Mouse (Mus musculus): ENCODE results near the gene Iqsec1.

Iqsec1 gene

DNA sequence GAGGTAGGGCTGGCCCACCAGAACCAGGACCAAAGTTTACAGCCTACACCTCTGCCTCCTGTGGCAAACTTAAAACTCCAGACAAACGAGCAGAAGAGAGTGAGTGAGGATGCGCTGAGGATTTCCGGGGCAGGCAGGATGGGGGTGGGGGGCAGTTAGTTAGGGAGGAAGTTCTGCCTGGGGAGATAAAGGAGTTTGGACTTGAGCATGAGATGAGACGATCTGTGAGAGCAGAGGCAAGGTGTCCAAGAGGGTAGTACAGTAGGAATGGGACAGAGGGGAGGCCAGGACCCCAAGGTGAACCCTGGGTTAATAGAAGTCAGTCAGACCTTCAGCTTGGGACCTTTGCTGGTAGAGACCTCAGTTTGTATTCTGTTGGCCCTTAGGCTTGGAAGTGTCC, 370.2 kb downstream of the Iqsec1 start:
- no peak for DNase-seq (ENCODE audit: low spot score)

- no peak for DNase-seq (ENCODE audit: low spot score)
Observed at GRCm38 (mm10) chr6:90616481-90616880, 372.0 kb downstream of the Iqsec1 start.

DNA sequence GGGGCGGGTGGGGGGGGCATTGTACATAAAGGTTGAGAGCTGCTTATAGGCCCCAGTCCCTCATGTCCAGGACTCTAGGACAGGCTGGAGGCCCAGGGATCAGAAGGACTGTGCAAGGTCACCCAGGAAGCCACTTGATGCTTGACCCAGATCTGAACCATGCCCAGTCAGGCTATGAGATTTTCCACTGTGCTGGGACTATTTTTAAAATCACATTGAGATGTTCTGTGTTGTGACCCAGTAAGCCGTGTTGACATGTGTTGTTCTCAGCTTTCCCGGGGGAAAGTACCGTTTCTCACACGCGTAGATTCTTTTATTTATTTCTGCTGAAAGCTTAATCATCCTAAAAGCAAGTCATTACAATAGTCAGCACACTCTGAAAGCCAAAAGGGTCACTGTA, 372.5 kb downstream of the Iqsec1 start:
- DNase-seq (ENCODE audit: low spot score): no peak

DNA sequence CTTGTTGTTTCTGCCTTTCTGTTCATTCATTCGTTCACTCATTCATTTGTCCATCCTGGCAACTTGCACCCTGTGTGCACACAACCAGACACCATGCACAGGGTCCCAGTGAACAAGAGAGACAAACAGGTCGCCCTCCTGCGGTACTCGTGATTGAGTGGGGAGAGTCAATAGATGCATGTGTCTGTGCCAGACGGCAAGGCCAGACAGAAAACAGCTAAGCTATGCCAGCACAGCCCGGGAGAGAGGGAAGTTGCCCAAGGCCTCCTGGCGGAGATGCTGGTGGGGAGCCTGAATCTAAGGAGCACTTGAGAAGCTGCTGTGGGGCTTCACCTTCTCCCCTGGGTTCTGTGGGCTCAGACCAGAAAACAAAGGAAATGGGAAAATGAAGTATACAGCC, 373.1 kb downstream of the Iqsec1 start:
- no peak for DNase-seq (ENCODE audit: low spot score)

GRCm38 (mm10) chr6:90613277-90613676, 375.2 kb downstream of the Iqsec1 start:
- no peak for DNase-seq (ENCODE audit: low spot score)

DNA sequence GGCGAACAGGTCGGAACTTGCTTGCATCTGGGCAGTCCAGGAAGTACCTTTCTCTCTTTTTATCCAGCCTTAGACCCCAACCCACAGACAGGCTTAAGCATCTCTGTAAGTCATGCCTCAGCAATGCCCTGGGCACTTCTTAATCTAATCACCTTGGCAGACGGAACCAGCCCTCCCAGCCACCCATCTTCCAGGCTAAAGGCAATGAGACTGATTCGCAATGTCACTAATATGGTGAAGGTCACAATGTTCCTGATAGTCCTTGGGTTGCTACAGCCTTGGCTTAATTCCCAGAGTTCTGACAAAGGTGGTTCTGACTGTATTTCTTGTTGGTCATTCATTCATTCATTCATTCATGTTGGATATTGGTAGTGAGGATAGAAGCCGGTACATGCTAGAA, 378.2 kb downstream of the Iqsec1 start:
- DNase-seq (ENCODE audit: low spot score): no peak

- no peak for DNase-seq (ENCODE audit: low spot score)
Observed at GRCm38 (mm10) chr6:90608186-90608585, 380.3 kb downstream of the Iqsec1 start.

- DNase-seq (ENCODE audit: low spot score): no peak
Observed at GRCm38 (mm10) chr6:90607196-90607595, 381.3 kb downstream of the Iqsec1 start.

- no peak for DNase-seq (ENCODE audit: low spot score)
Observed at GRCm38 (mm10) chr6:90606538-90606937, 381.9 kb downstream of the Iqsec1 start.

All from ovary, postnatal 10 days (tissue).